Comparison of ENCODE assay signal across 8 mouse cellular contexts in genomic region chr6:87008887-87009286, GRCm38 (mm10). TPM values are rescaled to one million over a fixed set of nuclear protein-coding genes. Genes with fewer than 3 reads are reported as not detected.
DNase-seq lines count a peak whose midpoint lies in the region; ATAC-seq and TF ChIP-seq lines count a peak whose summit lies in the region.

TSS of gene Nfu1 (plus strand) at chr6:87009236.

- no peaks in the 10 kb centered on the region for H3K27me3 ChIP-seq in midbrain, embryonic 12.5 days

- H3K4me2 ChIP-seq in midbrain, embryonic 12.5 days (replicated peaks), result peak within 1 kb of the TSS; percentile 65

- H3K9me3 ChIP-seq in midbrain, embryonic 12.5 days, result no peaks in the 10 kb centered on the region

- peak within 1 kb of the TSS; percentile 96 for H3K4me3 ChIP-seq in bone marrow macrophage, adult 2 months (ENCODE audit: insufficient read depth, low read length)
- H3K4me3 ChIP-seq in midbrain, embryonic 12.5 days, result peak within 1 kb of the TSS; percentile 89

- no peak for ATAC-seq in midbrain, embryonic 12.5 days (ENCODE audit: low FRiP score, low read depth)

- peak within 1 kb of the TSS; percentile 94 for H3K9ac ChIP-seq in midbrain, embryonic 12.5 days (replicated peaks)

- peak within 1 kb of the TSS; percentile 99 for H3K27ac ChIP-seq in bone marrow macrophage, adult 2 months (ENCODE audit: insufficient read depth, low read depth, low read length)
- H3K27ac ChIP-seq in midbrain, embryonic 12.5 days (replicated peaks), result peak within 1 kb of the TSS; percentile 82

- H3K4me1 ChIP-seq in bone marrow macrophage, adult 2 months (ENCODE audit: control insufficient read depth, insufficient read depth, low read length), result peaks cover 11% of the 10 kb centered on the region
- peaks cover 8% of the 10 kb centered on the region for H3K4me1 ChIP-seq in midbrain, embryonic 12.5 days

- no peak for TF ChIP-seq CTCF in bone marrow macrophage, adult 2 months (IDR thresholded peaks at IDR 0.05; ENCODE audit: low read depth, low read length)

- no peak for TF ChIP-seq POLR2A in bone marrow macrophage, adult 2 months (IDR thresholded peaks at IDR 0.05; ENCODE audit: borderline replicate concordance, low read depth, low read length)

- DNase-seq in left cerebral cortex, adult 18-20 months (ENCODE audit: low spot score in 2 of 2), result no peak
- DNase-seq in left cerebral cortex, adult 11 months (ENCODE audit: low spot score), result no peak
- DNase-seq in gonadal fat pad, adult 2 months (ENCODE audit: low read depth), result no peak
- DNase-seq in large intestine, adult 2 months (ENCODE audit: low read depth, low spot score), result no peak
- no peak for DNase-seq in ovary, adult 18-20 months (ENCODE audit: low spot score)
- DNase-seq in cerebellum, postnatal 25 days, result no peak

- 78% methylated on average over 6 of the region's 6 CpGs for WGBS in large intestine, adult 2 months
- WGBS in midbrain, embryonic 12.5 days, result 74% methylated on average over 6 of the region's 6 CpGs

- H3K36me3 ChIP-seq in midbrain, embryonic 12.5 days, result peaks cover 6% of the 10 kb centered on the region; the same call in 1 of the 2 replicates

RNA-seq across cellular contexts. Expression of gene Nfu1, which starts in this region (rescaled TPM):
- total RNA-seq in left cerebral cortex, adult 18-20 months (2021), result 10 to 100 TPM; 56.8 to 63.7 TPM
- polyA plus RNA-seq in bone marrow macrophage, adult 2 months (2012; ENCODE audit: insufficient read depth, insufficient read length, missing spikeins), result 69.6 and 75.2 TPM in 2 replicates
- 60.8 and 65.8 TPM in 2 replicates for polyA plus RNA-seq in gonadal fat pad, adult 2 months (2012; rRNA removed)
- 61.9 and 67.0 TPM in 2 replicates for polyA plus RNA-seq in large intestine, adult 2 months (2012; rRNA removed)
- polyA plus RNA-seq in midbrain, embryonic 12.5 days (2016; fragmentation: Nextera tagmentation; extraction: Ambion mirVana), result 90.9 and 93.8 TPM in 2 replicates
